In genomic region chr1:189700186-189700585, GRCm38 (mm10) we compare ENCODE assay signal across 14 mouse cellular contexts.
"Had no signal": no experiment of that assay in that cellular context is flagged by ENCODE, and none has a peak within 500 bp of the region (broad histone marks: within the 10 kb centered on the region; RNA-seq: fewer than 3 reads in every experiment).

No protein-coding gene starts in this region.

- H3K4me3 ChIP-seq: left cerebral cortex, adult 2 months; liver, embryonic 13.5 days; megakaryocyte, embryonic 14.5 days; midbrain, embryonic 10.5 days; neural tube, embryonic 12.5 days; neural tube, embryonic 15.5 days had no signal

- H3K36me3 ChIP-seq: liver, embryonic 13.5 days; midbrain, embryonic 10.5 days; neural tube, embryonic 12.5 days; neural tube, embryonic 15.5 days had no signal

- ATAC-seq: lung, postnatal 0 days had no signal

- DNase-seq: layer of hippocampus, postnatal 36 days; liver, embryonic 13.5 days; lung, adult 2 months; midbrain, embryonic 14.5 days; right cerebral cortex, adult 18-20 months; right cerebral cortex, postnatal 14 days; right cerebral cortex, postnatal 4 days; thymus, postnatal 25 days had no signal

- H3K9me3 ChIP-seq: liver, embryonic 13.5 days; megakaryocyte, embryonic 14.5 days; midbrain, embryonic 10.5 days; neural tube, embryonic 12.5 days; neural tube, embryonic 15.5 days had no signal

- H3K4me2 ChIP-seq: liver, embryonic 13.5 days; neural tube, embryonic 12.5 days; neural tube, embryonic 15.5 days had no signal

- H3K27ac ChIP-seq: left cerebral cortex, adult 2 months; liver, embryonic 13.5 days; midbrain, embryonic 10.5 days; neural tube, embryonic 12.5 days; neural tube, embryonic 15.5 days had no signal

- H3K9ac ChIP-seq: liver, embryonic 13.5 days; neural tube, embryonic 12.5 days; neural tube, embryonic 15.5 days had no signal

- H3K4me1 ChIP-seq: neural tube, embryonic 12.5 days; neural tube, embryonic 15.5 days had no signal

- H3K27me3 ChIP-seq: liver, embryonic 13.5 days; neural tube, embryonic 12.5 days; neural tube, embryonic 15.5 days had no signal
